Mouse (Mus musculus): ENCODE measurements around the gene Zfhx3. TPM values are rescaled to one million over a fixed set of nuclear protein-coding genes. Genes with fewer than 3 reads are reported as not detected.

Gene Zfhx3
- total RNA-seq, 2 experiments from 2014 or later, result 0.38 to 0.43 TPM

GRCm38 (mm10) chr8:108854444-108855102 is 912.1 kb downstream of the Zfhx3 start:
- ATAC-seq (replicated peaks; ENCODE audit: low FRiP score, poor library complexity, severe bottlenecking), result no peak

- no peak for ATAC-seq (replicated peaks; ENCODE audit: low FRiP score, poor library complexity, severe bottlenecking)
Observed at GRCm38 (mm10) chr8:108859001-108859400, 916.6 kb downstream of the Zfhx3 start.

GRCm38 (mm10) chr8:108859983-108860382 is 917.5 kb downstream of the Zfhx3 start:
- ATAC-seq (replicated peaks; ENCODE audit: low FRiP score, poor library complexity, severe bottlenecking), result no peak

- no peak for ATAC-seq (replicated peaks; ENCODE audit: low FRiP score, poor library complexity, severe bottlenecking)
Observed at GRCm38 (mm10) chr8:108863440-108863839, 921.0 kb downstream of the Zfhx3 start.

GRCm38 (mm10) chr8:108866430-108866829 is 924.0 kb downstream of the Zfhx3 start:
- ATAC-seq (replicated peaks; ENCODE audit: low FRiP score, poor library complexity, severe bottlenecking), result no peak

GRCm38 (mm10) chr8:108867482-108868258 is 925.2 kb downstream of the Zfhx3 start:
- no peak for ATAC-seq (replicated peaks; ENCODE audit: low FRiP score, poor library complexity, severe bottlenecking)

- ATAC-seq (replicated peaks; ENCODE audit: low FRiP score, poor library complexity, severe bottlenecking), result peak; percentile 35; the same call in 1 of the 2 replicates
Observed at GRCm38 (mm10) chr8:108868259-108869090, 926.0 kb downstream of the Zfhx3 start.

GRCm38 (mm10) chr8:108869420-108869819 is 927.0 kb downstream of the Zfhx3 start:
- no peak for ATAC-seq (replicated peaks; ENCODE audit: low FRiP score, poor library complexity, severe bottlenecking)

- ATAC-seq (replicated peaks; ENCODE audit: low FRiP score, poor library complexity, severe bottlenecking), result no peak
Observed at GRCm38 (mm10) chr8:108869935-108870334, 927.5 kb downstream of the Zfhx3 start.

GRCm38 (mm10) chr8:108870371-108870770 is 927.9 kb downstream of the Zfhx3 start:
- ATAC-seq (replicated peaks; ENCODE audit: low FRiP score, poor library complexity, severe bottlenecking), result no peak

- no peak for ATAC-seq (replicated peaks; ENCODE audit: low FRiP score, poor library complexity, severe bottlenecking)
Observed at GRCm38 (mm10) chr8:108875722-108876121, 933.3 kb downstream of the Zfhx3 start.

- ATAC-seq (replicated peaks; ENCODE audit: low FRiP score, poor library complexity, severe bottlenecking), result no peak
Observed at GRCm38 (mm10) chr8:108880101-108880500, 937.7 kb downstream of the Zfhx3 start.

GRCm38 (mm10) chr8:108881336-108881735 is 938.9 kb downstream of the Zfhx3 start:
- no peak for ATAC-seq (replicated peaks; ENCODE audit: low FRiP score, poor library complexity, severe bottlenecking)

- ATAC-seq (replicated peaks; ENCODE audit: low FRiP score, poor library complexity, severe bottlenecking), result no peak
Observed at GRCm38 (mm10) chr8:108882073-108882472, 939.6 kb downstream of the Zfhx3 start.

GRCm38 (mm10) chr8:108883381-108883780 is 940.9 kb downstream of the Zfhx3 start:
- no peak for ATAC-seq (replicated peaks; ENCODE audit: low FRiP score, poor library complexity, severe bottlenecking)

- ATAC-seq (replicated peaks; ENCODE audit: low FRiP score, poor library complexity, severe bottlenecking), result no peak
Observed at GRCm38 (mm10) chr8:108884947-108885346, 942.5 kb downstream of the Zfhx3 start.

GRCm38 (mm10) chr8:108885450-108885849 is 943.0 kb downstream of the Zfhx3 start:
- no peak for ATAC-seq (replicated peaks; ENCODE audit: low FRiP score, poor library complexity, severe bottlenecking)

GRCm38 (mm10) chr8:108885861-108886260 is 943.4 kb downstream of the Zfhx3 start:
- ATAC-seq (replicated peaks; ENCODE audit: low FRiP score, poor library complexity, severe bottlenecking), result no peak

GRCm38 (mm10) chr8:108886599-108887255 is 944.3 kb downstream of the Zfhx3 start:
- ATAC-seq (replicated peaks; ENCODE audit: low FRiP score, poor library complexity, severe bottlenecking), result peak; percentile 81; the same call in 1 of the 2 replicates

- ATAC-seq (replicated peaks; ENCODE audit: low FRiP score, poor library complexity, severe bottlenecking), result no peak
Observed at GRCm38 (mm10) chr8:108887256-108887615, 944.8 kb downstream of the Zfhx3 start.
